Mouse (Mus musculus) midbrain, postnatal 0 days (tissue): ENCODE results near the gene Cmtm6. TPM values are rescaled to one million over a fixed set of nuclear protein-coding genes. Genes with fewer than 3 reads are reported as not detected.
A peak's percentile ranks its signal among the peaks of the same experiment; 100 is the strongest.
"Not testable (repeated sequence)": the region's sequence is repeated elsewhere in the genome, so short reads cannot be mapped to it uniquely, and the experiment has no call there.

Source experiments
- ATAC-seq: fragments of 200-750 bp; cut with Nextera tagmentation; 2 replicates; pipeline ENCODE4 v1.8.0; 2017; ENCODE audit warnings: moderate number of reproducible peaks, mild to moderate bottlenecking, moderate TSS enrichment, moderate library complexity; ENCODE audit not compliant: low FRiP score
- DNase-seq: peaks from one replicate; pipeline ENCODE4 v3.0.0-alpha.2; 2015; ENCODE audit warnings: low spot score
- H3K27ac ChIP-seq: fragments of 300-500 bp; sonication (generic); 2 replicates; pipeline ENCODE4 v1.5.1; 2014; ENCODE audit warnings: low read depth, mild to moderate bottlenecking, low read length, mixed read lengths
- H3K27me3 ChIP-seq: fragments of 300-500 bp; sonication (generic); 2 replicates; pipeline ENCODE4 v1.6.1; 2014; ENCODE audit warnings: low read length, control low read depth, mixed read lengths; ENCODE audit not compliant: insufficient read depth
- H3K36me3 ChIP-seq: fragments of 300-500 bp; sonication (generic); 2 replicates; pipeline ENCODE4 v1.6.1; 2014; ENCODE audit warnings: low read length, control low read depth, mixed read lengths; ENCODE audit not compliant: insufficient read depth
- H3K4me1 ChIP-seq: fragments of 300-500 bp; sonication (generic); 2 replicates; pipeline ENCODE4 v1.6.1; 2014; ENCODE audit warnings: mild to moderate bottlenecking, control low read depth, antibody characterized with exemption, low read length, mixed read lengths; ENCODE audit not compliant: insufficient read depth
- H3K4me2 ChIP-seq: fragments of 300-500 bp; sonication (generic); 2 replicates; pipeline ENCODE4 v1.6.1; 2014; ENCODE audit warnings: low read depth, mild to moderate bottlenecking, low read length, mixed read lengths; ENCODE audit not compliant: poor library complexity, severe bottlenecking
- H3K4me3 ChIP-seq: fragments of 300-500 bp; sonication (generic); 2 replicates; pipeline ENCODE4 v1.5.1; 2014; ENCODE audit warnings: low read depth, mild to moderate bottlenecking, low read length, moderate library complexity
- H3K9ac ChIP-seq: fragments of 300-500 bp; sonication (generic); replicated peaks from 2 replicates; pipeline ENCODE4 v1.6.1; 2014; ENCODE audit warnings: mild to moderate bottlenecking, low read length, moderate library complexity, mixed read lengths; ENCODE audit not compliant: poor library complexity, severe bottlenecking
- H3K9me3 ChIP-seq: fragments of 300-500 bp; sonication (generic); 2 replicates; pipeline ENCODE4 v1.6.1; 2016; ENCODE audit warnings: low read length, control low read depth
- CTCF ChIP-seq: IDR thresholded peaks from 2 replicates; pipeline ENCODE4 v1.5.1; 2016; ENCODE audit warnings: antibody characterized with exemption, mild to moderate bottlenecking
- WGBS: fragments of 180-500 bp; shearing (Covaris S2); extraction: QIAGEN DNeasy Blood & Tissue Kit; methylation state at CpG from one replicate; pipeline ENCODE4 v1.1.7; 2014; 5-methylcytosine and 5-hydroxymethylcytosine counted together
- polyA plus RNA-seq: library from polyadenylated mRNA; unstranded; fragments of >200 nt; fragmentation: Nextera tagmentation; extraction: Ambion mirVana; gene quantifications from 2 replicates; pipeline ENCODE4 v1.2.1, GENCODE M21; 2015
- total RNA-seq: library from RNA; depleted of rRNA; stranded (reverse); fragments of >200 nt; gene quantifications from 2 replicates; pipeline ENCODE4 v1.2.3, GENCODE M21; 2014

Cmtm6 gene
- total and polyA plus RNA-seq, 2 experiments from 2014 or later, result 19.2 to 19.3 TPM

DNA sequence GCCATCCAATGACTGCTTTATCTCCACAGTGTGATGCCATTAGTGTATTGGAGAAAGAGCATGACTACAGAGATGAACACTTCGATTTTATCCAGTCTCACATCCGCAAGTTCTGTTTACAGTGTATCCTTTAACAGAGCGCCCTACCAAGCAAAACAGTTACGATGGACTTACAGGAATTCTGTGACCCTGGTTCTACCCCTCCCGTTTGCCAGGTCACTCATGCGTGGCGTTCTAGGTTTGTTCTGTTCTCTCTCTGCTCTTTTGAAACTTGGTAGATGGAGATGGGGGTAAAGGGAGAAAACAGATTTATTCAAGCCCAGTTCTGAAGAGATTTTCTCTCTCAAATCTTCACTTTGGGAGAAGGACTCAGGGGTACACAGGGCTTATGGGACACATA lies 17.4 kb upstream of the Cmtm6 start:
- no peak for TF ChIP-seq CTCF
- Histone ChIP-seq H3K4me2 (no peak overlapping the region), H3K4me1 (no peaks in the 10 kb centered on the region), H3K36me3 (peaks cover 66% of the 10 kb centered on the region), H3K4me3 (no peak overlapping the region), H3K9ac (no peak overlapping the region), H3K9me3 (no peaks in the 10 kb centered on the region), H3K27ac (no peak overlapping the region), H3K27me3 (no peaks in the 10 kb centered on the region)
- ATAC-seq, result no peak
- DNase-seq, result no peak
- 95% methylated on average over 7 of the region's 7 CpGs for WGBS

DNA sequence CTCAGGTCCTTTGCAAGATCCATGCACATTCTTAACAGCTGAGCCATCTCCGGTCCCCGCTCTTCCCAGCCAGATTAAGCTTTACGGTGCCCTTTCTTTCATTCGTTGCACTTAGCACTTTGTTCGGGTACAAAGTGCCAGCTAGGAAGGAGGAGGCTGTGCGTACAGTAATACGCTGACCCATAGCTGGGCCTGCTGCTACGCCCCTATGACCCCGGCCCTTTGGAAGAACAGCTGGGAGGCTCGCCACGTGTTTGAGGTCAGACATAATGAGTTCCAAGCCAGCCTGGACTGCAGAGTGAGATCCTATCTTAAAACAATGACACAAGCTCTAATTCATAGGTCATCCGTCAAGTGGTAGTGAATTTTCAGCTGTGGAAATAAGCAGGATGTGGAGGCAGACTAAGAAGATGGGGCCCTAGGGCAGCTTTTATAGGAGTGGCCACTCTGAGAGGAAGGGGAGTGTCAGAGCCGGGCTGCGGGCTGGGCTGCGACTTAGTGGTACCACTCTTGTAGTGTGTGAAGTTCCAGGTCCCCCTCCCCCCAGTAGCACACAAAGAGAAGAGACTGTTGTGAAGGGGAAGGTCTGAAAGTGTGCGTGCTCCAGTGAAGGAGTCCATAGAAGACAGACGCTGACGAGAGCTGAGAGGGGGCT lies 14.1 kb upstream of the Cmtm6 start:
- Histone ChIP-seq H3K4me1 (no peaks in the 10 kb centered on the region), H3K9me3 (no peaks in the 10 kb centered on the region), H3K9ac (no peak overlapping the region), H3K27me3 (no peaks in the 10 kb centered on the region), H3K27ac (no peak overlapping the region), H3K4me3 (no peak overlapping the region), H3K4me2 (no peak overlapping the region), H3K36me3 (peaks cover 74% of the 10 kb centered on the region)
- DNase-seq (no peak), ATAC-seq (no peak)
- TF ChIP-seq CTCF, result no peak
- 90% methylated on average over 18 of the region's 18 CpGs for WGBS

DNA sequence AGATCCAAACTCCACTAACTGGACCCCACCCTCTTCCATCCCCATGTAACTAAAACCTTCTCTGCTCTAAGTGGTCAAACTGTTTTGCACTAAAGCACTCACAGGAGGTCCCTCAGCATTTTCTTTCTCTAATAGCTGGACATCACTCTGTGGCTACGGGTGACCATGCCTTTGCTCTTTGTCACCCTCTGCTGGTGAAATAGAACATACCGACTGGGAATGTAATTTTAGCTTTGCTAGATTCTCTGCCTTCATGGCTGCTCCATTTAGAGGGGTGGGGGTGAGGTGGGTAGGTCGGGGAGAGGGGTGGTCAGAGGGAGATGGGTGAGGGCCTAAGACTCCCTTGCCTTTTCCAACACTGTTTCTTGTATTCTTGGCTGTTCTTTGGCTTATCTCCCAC lies 3.6 kb upstream of the Cmtm6 start:
- no peak overlapping the region for H3K9ac ChIP-seq
- peak; percentile 90 for TF ChIP-seq CTCF
- no peak overlapping the region for H3K4me2 ChIP-seq
- peak; percentile 77 for DNase-seq
- peaks cover 18% of the 10 kb centered on the region for H3K36me3 ChIP-seq
- H3K27ac ChIP-seq, result no peak overlapping the region
- 2% methylated on average over 3 of the region's 3 CpGs for WGBS
- H3K4me3 ChIP-seq, result no peak overlapping the region
- H3K9me3 ChIP-seq, result no peaks in the 10 kb centered on the region
- ATAC-seq, result no peak
- no peaks in the 10 kb centered on the region for H3K27me3 ChIP-seq
- peaks cover 4% of the 10 kb centered on the region; the same call in 1 of the 2 replicates for H3K4me1 ChIP-seq

DNA sequence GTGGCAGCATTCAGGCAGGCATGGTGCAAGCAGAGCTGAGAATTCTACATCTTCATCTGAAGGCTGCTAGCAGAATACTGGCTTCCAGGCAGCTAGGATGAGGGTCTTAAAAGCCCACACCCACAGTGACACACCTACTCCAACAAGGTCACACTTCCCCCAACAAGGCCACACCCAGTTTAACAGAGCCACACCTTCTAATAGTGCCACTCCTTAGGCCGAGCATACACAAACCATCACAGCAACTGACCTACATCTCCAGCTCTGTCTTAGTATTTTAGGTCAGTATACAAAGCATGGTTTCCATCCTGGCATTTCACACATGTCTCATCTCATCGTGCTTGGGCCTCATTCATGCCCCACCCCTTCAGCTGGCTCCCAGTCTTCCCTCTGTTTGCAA lies 2.5 kb upstream of the Cmtm6 start:
- 69% methylated on average over 2 of the region's 2 CpGs for WGBS
- not testable (repeated sequence) for H3K9me3 ChIP-seq, H3K4me3 ChIP-seq, H3K9ac ChIP-seq, ATAC-seq, H3K27ac ChIP-seq, H3K4me1 ChIP-seq, H3K36me3 ChIP-seq, H3K4me2 ChIP-seq, DNase-seq, H3K27me3 ChIP-seq

DNA sequence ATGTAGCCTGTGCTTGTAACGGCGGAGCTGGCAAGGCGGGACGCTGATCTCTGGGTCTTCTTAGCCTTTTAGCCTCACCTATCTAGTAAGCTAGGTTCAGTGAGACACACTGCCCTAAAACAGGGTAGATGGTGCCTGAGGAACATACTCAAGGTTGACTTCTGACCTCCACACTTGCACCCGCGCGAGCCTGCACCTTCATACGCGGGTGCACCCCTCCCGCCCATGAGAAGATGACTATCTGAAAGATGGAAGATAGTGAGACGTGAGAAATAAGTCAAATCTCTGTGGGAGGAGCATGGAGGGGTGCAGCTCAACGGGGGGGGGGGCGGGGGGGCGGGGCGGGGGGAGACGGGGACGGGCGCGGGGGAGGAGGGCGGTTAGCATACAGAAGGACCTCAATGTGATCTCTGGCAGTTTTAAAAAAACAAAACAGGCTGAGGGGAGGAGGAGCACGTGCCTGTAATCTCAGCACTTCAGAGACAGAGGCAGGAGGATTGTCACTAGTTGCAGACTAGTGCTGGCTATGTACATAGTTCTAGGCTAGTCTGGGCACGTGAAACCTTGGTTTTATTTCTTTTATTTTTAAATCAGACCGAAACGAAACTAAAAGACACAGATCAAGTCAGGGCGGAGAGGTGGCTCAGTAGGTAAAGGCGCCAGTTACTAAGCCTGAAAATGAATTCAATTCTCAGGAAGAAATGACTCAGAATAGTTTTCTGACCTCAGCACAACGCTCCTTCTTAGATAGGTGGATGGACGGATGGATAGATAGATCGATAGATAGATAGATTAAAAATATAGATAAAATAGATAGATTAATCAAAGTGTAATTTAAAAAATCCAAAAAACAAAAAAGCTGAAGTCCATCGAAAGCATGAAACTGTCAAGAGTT lies 758 bp upstream of the Cmtm6 start:
- Histone ChIP-seq H3K4me3 (peak overlapping the region; percentile 57; the same call in 1 of the 2 replicates), H3K4me2 (peak overlapping the region; percentile 65), H3K9me3 (no peaks in the 10 kb centered on the region), H3K9ac (no peak overlapping the region), H3K27ac (no peak overlapping the region), H3K36me3 (peaks cover 4% of the 10 kb centered on the region; the same call in 1 of the 2 replicates), H3K4me1 (peaks cover 6% of the 10 kb centered on the region; the same call in 1 of the 2 replicates), H3K27me3 (no peaks in the 10 kb centered on the region)
- WGBS, result 45% methylated on average over 25 of the region's 30 CpGs
- ATAC-seq, result no peak
- TF ChIP-seq CTCF, result no peak
- no peak for DNase-seq
